Mouse (Mus musculus) c-Kit-positive CD71-positive TER-119-negative erythroid progenitor cells, embryonic 14.5 days (primary cell): ENCODE measurements around the gene Calcoco2.
"Not testable (repeated sequence)": the region's sequence is repeated elsewhere in the genome, so short reads cannot be mapped to it uniquely, and the experiment has no call there.

Source experiments
- DNase-seq: peaks from one replicate; pipeline ENCODE4 v3.0.0-alpha.2; 2013; ENCODE audit warnings: low read depth

Gene Calcoco2

GRCm38 (mm10) chr11:96111751-96112150 is at the start of gene Calcoco2:
Gene Calcoco2, minus strand, starts transcription at chr11:96111964.
- DNase-seq, result no peak

GRCm38 (mm10) chr11:96147471-96147870 is 35.7 kb upstream of the Calcoco2 start:
- DNase-seq, result no peak

GRCm38 (mm10) chr11:96145622-96146270 is 34.0 kb upstream of the Calcoco2 start:
- no peak for DNase-seq

GRCm38 (mm10) chr11:96143766-96144165 is 32.0 kb upstream of the Calcoco2 start:
- no peak for DNase-seq

GRCm38 (mm10) chr11:96140726-96141175 is 29.0 kb upstream of the Calcoco2 start:
- DNase-seq, result no peak

GRCm38 (mm10) chr11:96135847-96136246 is 24.1 kb upstream of the Calcoco2 start:
- DNase-seq, result no peak

- DNase-seq, result peak; percentile 30
Observed at GRCm38 (mm10) chr11:96133239-96133865, 21.6 kb upstream of the Calcoco2 start, which contains the start of gene Ttll6. Gene Ttll6, plus strand, starts transcription at chr11:96133786.

- no peak for DNase-seq
Observed at GRCm38 (mm10) chr11:96130606-96131005, 18.8 kb upstream of the Calcoco2 start.

- DNase-seq, result no peak
Observed at GRCm38 (mm10) chr11:96124052-96124914, 12.5 kb upstream of the Calcoco2 start.

- DNase-seq, result not testable (repeated sequence)
Observed at GRCm38 (mm10) chr11:96122806-96123205, 11.0 kb upstream of the Calcoco2 start.

GRCm38 (mm10) chr11:96119401-96119800 is 7.6 kb upstream of the Calcoco2 start:
- DNase-seq, result no peak

- DNase-seq, result not testable (repeated sequence)
Observed at GRCm38 (mm10) chr11:96116925-96117324, 5.2 kb upstream of the Calcoco2 start.

- DNase-seq, result no peak
Observed at GRCm38 (mm10) chr11:96116116-96116515, 4.4 kb upstream of the Calcoco2 start.

GRCm38 (mm10) chr11:96115416-96115815 is 3.7 kb upstream of the Calcoco2 start:
- no peak for DNase-seq

- DNase-seq, result no peak
Observed at GRCm38 (mm10) chr11:96114077-96114476, 2.3 kb upstream of the Calcoco2 start.

GRCm38 (mm10) chr11:96110950-96111349 is 814 bp downstream of the Calcoco2 start:
- DNase-seq, result not testable (repeated sequence)

GRCm38 (mm10) chr11:96108376-96108775 is 3.4 kb downstream of the Calcoco2 start:
- no peak for DNase-seq

GRCm38 (mm10) chr11:96093361-96093760 is 18.4 kb downstream of the Calcoco2 start:
- no peak for DNase-seq

GRCm38 (mm10) chr11:96092674-96093291 is 19.0 kb downstream of the Calcoco2 start:
- DNase-seq, result no peak

GRCm38 (mm10) chr11:96091073-96091472 is 20.7 kb downstream of the Calcoco2 start:
- no peak for DNase-seq

GRCm38 (mm10) chr11:96087981-96088380 is 23.8 kb downstream of the Calcoco2 start:
- DNase-seq, result no peak

- DNase-seq, result no peak
Observed at GRCm38 (mm10) chr11:96082682-96083081, 29.1 kb downstream of the Calcoco2 start.
